Mouse (Mus musculus): Measurements from ENCODE around the gene Ccno. TPM values are rescaled to one million over a fixed set of nuclear protein-coding genes. Genes with fewer than 3 reads are reported as not detected.

Gene Ccno
- total RNA-seq, 2 experiments from 2014 or later, result 1.1 to 2.1 TPM

Small RNAs within 50 kb of the gene (microRNA-seq; reads per million reads assigned to microRNA genes)
- gene Mir449a (119 to 137 reads per million in 2 experiments), gene Mir449b (0 reads per million in 2 experiments), gene Mir449c (1.0 to 1.1 reads per million in 2 experiments)

Other genes with a start within 250 kb of the Ccno start
- 10 to 100 TPM; 26.9 TPM for gene Plpp1, start 187.0 kb upstream of the Ccno start, total RNA-seq (2021)
- gene Mtrex, start 60.4 kb upstream of the Ccno start, total RNA-seq (2021), result 10 to 100 TPM; 40.6 to 41.6 TPM
- gene Dhx29, start 60.3 kb upstream of the Ccno start, total RNA-seq (2021), result 10 to 100 TPM; 21.8 to 21.9 TPM
- under 1 TPM; 0.20 to 0.36 TPM for gene Mcidas, start 6.0 kb downstream of the Ccno start, total RNA-seq (2021)
- not detected for gene Cdc20b, start 47.3 kb downstream of the Ccno start, total RNA-seq (2021)
- 10 to 100 TPM; 12.5 to 14.1 TPM for gene Gpx8, start 58.6 kb downstream of the Ccno start, total RNA-seq (2021)
- not detected for gene Gzma, start 113.2 kb downstream of the Ccno start, total RNA-seq (2021)
- under 1 TPM; 0.61 to 0.66 TPM for gene Esm1, start 221.9 kb downstream of the Ccno start, total RNA-seq (2021)
- not detected for gene Gzmk, start 238.1 kb downstream of the Ccno start, total RNA-seq (2021)

Measured in left cerebral cortex, postnatal 14 days (tissue).